Mouse (Mus musculus) liver, postnatal 0 days (tissue): ENCODE measurements at regions not wholly inside any gene's neighbourhood (a gene's known extent, or its start where the extent isn't known, plus 50 kb on each side); places are given as distances from the start of the nearest gene placed in this dataset.

Experiments
- ATAC-seq: fragments of 200-750 bp; cut with Nextera tagmentation; 2 replicates; pipeline ENCODE4 v1.8.0; 2017; ENCODE audit warnings: mild to moderate bottlenecking, moderate library complexity
- DNase-seq: peaks from one replicate; pipeline ENCODE4 v3.0.0-alpha.2; 2016
- H3K27ac ChIP-seq: fragments of 300-500 bp; sonication (generic); 2 replicates; pipeline ENCODE4 v1.5.1; 2014; ENCODE audit warnings: antibody characterized with exemption, moderate library complexity, mild to moderate bottlenecking, low read depth
- H3K27me3 ChIP-seq: fragments of 300-500 bp; sonication (generic); 2 replicates; pipeline ENCODE4 v1.6.1; 2014; ENCODE audit warnings: low read length, control low read depth, mixed read lengths; ENCODE audit not compliant: insufficient read depth
- H3K36me3 ChIP-seq: fragments of 300-500 bp; sonication (generic); replicated peaks from 2 replicates; pipeline ENCODE4 v1.6.1; 2014; ENCODE audit warnings: mild to moderate bottlenecking, control low read depth, low read length, moderate library complexity, mixed read lengths; ENCODE audit not compliant: insufficient read depth
- H3K4me1 ChIP-seq: fragments of 300-500 bp; sonication (generic); 2 replicates; pipeline ENCODE4 v1.6.1; 2014; ENCODE audit warnings: antibody characterized with exemption, mild to moderate bottlenecking, control low read depth; ENCODE audit not compliant: insufficient read depth
- H3K4me2 ChIP-seq: fragments of 300-500 bp; sonication (generic); 2 replicates; pipeline ENCODE4 v1.6.1; 2014; ENCODE audit warnings: low read depth, mild to moderate bottlenecking, low read length, moderate library complexity, mixed read lengths
- H3K4me3 ChIP-seq: fragments of 300-500 bp; sonication (generic); 2 replicates; pipeline ENCODE4 v1.5.1; 2014; ENCODE audit warnings: low read depth, low read length
- H3K9ac ChIP-seq: fragments of 300-500 bp; sonication (generic); replicated peaks from 2 replicates; pipeline ENCODE4 v1.6.1; 2014; ENCODE audit warnings: mild to moderate bottlenecking, moderate library complexity
- H3K9me3 ChIP-seq: fragments of 300-500 bp; sonication (generic); 2 replicates; pipeline ENCODE4 v1.6.1; 2016; ENCODE audit warnings: mild to moderate bottlenecking, control low read depth, low read length, mixed read lengths
- CTCF ChIP-seq: sonication (generic); IDR thresholded peaks from 2 replicates; pipeline ENCODE4 v1.5.1; 2016; ENCODE audit warnings: antibody characterized with exemption, low read depth
- EP300 ChIP-seq: IDR thresholded peaks from 2 replicates; pipeline ENCODE4 v1.6.1; 2016; ENCODE audit warnings: antibody characterized with exemption, low read depth, mild to moderate bottlenecking
- WGBS: fragments of 180-500 bp; shearing (Covaris S2); extraction: QIAGEN DNeasy Blood & Tissue Kit; methylation state at CpG from one replicate; pipeline ENCODE4 v1.1.7; 2014; ENCODE audit not compliant: insufficient replicate concordance; 5-methylcytosine and 5-hydroxymethylcytosine counted together

DNA sequence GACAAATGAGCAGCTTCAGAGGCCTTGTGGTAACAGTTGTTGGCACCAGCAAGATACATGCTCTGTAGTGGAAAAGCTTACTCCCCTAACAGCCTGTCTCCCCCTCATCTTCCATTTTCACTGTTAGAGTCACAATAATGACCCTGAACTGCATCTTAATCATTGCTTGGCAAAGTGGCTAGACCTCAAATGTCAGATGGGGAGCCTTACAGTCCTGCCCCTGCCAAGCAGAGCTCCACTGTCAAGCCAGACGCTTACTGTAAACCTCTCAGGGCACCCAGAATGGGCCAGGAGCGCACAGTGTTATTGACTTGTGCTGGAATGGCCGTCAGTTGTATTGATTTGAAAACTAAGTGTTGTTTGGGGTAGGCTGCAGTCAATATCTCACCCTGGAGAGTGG is 172.5 kb downstream of the Tex29 start:
- no peak overlapping the region for H3K4me3 ChIP-seq
- DNase-seq: no peak
- no peaks in the 10 kb centered on the region for H3K36me3 ChIP-seq
- H3K4me1 ChIP-seq: no peaks in the 10 kb centered on the region
- TF ChIP-seq EP300 (no peak), CTCF (no peak)
- no peak overlapping the region for H3K9ac ChIP-seq
- 51% methylated on average over 3 of the region's 3 CpGs for WGBS
- no peaks in the 10 kb centered on the region for H3K9me3 ChIP-seq
- H3K4me2 ChIP-seq: no peak overlapping the region
- ATAC-seq: no peak
- H3K27me3 ChIP-seq: peaks cover 3% of the 10 kb centered on the region; the same call in 1 of the 2 replicates
- no peak overlapping the region for H3K27ac ChIP-seq

DNA sequence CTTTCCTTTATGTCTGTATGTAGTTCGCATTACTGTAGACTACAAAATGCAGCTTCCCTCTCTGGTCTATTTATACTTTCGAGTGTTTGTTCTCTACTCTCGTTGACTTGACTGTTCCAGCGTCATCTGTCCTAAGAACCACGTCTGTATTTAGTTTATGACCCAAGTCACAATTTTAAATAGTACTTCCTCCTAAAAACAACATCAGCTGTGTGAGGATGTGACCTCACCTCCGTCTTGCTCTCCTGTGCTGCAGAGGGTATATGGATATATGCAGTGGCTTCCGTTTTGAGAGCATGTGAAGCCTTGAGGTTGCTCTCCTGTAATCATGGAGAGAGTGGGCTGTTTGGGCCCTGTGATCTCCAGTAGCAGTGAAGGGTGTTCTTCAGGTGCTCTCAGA is 177.5 kb downstream of the Tex29 start:
- Histone ChIP-seq H3K4me3 (no peak overlapping the region), H3K9ac (no peak overlapping the region), H3K4me1 (no peaks in the 10 kb centered on the region), H3K27me3 (0 out of 2 replicates have a peak, but pooled peaks cover 3% of the 10 kb centered on the region), H3K36me3 (no peaks in the 10 kb centered on the region), H3K27ac (no peak overlapping the region), H3K9me3 (no peaks in the 10 kb centered on the region), H3K4me2 (no peak overlapping the region)
- WGBS: 40% methylated on average over 7 of the region's 7 CpGs
- no peak for ATAC-seq
- no peak for TF ChIP-seq CTCF
- no peak for DNase-seq

DNA sequence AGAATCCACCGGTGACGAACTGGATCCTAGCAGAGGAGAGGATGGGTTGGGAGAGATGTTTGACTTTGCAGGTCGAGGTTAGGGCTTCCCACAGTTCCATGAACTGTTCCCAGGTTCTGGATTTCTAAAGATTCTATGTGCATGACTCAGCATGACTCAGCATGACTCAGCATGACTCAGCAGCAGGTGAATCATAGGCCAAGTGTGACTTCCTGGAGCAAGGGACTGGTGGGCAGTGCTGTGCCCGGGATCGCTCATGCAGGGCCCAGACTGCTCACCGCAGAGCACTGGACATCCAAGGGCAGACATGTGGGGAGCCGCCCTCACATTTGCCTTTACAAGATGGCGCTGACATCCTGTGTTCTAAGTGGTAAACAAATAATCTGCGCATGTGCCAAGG is 179.0 kb downstream of the Tex29 start:
- no peak overlapping the region for H3K4me2 ChIP-seq
- no peak for TF ChIP-seq EP300
- no peak for TF ChIP-seq CTCF
- peaks cover 3% of the 10 kb centered on the region; the same call in 1 of the 2 replicates for H3K27me3 ChIP-seq
- H3K4me1 ChIP-seq: no peaks in the 10 kb centered on the region
- no peak for ATAC-seq
- no peaks in the 10 kb centered on the region for H3K9me3 ChIP-seq
- whole genome bisulfite sequencing: 79% methylated on average over 8 of the region's 9 CpGs
- no peak overlapping the region for H3K4me3 ChIP-seq
- no peak overlapping the region for H3K9ac ChIP-seq
- DNase-seq: no peak
- no peaks in the 10 kb centered on the region for H3K36me3 ChIP-seq
- no peak overlapping the region for H3K27ac ChIP-seq

DNA sequence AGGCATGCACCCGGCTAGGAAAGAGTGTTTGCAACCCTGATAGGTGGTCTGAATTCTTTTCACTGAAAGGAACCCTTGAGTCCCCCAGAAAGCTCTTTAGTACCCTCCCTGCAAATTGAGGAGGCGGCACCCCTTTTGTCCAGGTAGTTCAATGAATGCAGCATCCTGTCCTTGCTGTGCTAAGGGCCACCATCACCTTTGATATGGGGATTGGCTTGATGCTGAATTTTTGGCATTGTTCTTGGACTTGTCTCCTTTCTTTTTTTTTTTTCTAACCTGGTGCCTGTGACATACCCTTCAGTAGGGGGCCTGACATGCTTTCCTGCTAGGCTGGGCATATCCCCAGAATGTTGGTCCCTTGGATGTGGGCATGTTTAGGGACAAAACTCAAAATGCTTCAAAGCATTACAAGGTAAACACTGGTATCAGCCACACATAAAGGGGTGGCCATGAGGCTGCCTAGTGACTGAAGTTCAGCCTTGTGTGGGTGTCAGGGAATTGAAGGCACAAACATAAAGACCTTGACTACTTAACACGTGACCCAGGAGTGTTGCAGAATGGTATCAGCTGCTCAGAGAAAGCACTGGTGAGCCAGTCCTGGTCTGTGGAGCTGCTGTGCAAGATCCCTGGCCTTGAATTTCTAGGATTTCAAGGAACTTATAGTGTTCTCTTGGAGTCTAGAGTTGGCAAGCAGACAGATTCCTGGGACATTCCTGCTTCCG is 183.6 kb downstream of the Tex29 start:
- H3K9me3 ChIP-seq: no peaks in the 10 kb centered on the region
- H3K9ac ChIP-seq: no peak overlapping the region
- no peak overlapping the region for H3K4me3 ChIP-seq
- DNase-seq: no peak
- no peaks in the 10 kb centered on the region for H3K4me1 ChIP-seq
- no peak overlapping the region for H3K4me2 ChIP-seq
- no peak overlapping the region for H3K27ac ChIP-seq
- H3K27me3 ChIP-seq: no peaks in the 10 kb centered on the region; the same call in 1 of the 2 replicates
- WGBS: 80% methylated on average over 4 of the region's 4 CpGs
- no peak for ATAC-seq
- H3K36me3 ChIP-seq: no peaks in the 10 kb centered on the region
- no peak for TF ChIP-seq CTCF
- no peak for TF ChIP-seq EP300

DNA sequence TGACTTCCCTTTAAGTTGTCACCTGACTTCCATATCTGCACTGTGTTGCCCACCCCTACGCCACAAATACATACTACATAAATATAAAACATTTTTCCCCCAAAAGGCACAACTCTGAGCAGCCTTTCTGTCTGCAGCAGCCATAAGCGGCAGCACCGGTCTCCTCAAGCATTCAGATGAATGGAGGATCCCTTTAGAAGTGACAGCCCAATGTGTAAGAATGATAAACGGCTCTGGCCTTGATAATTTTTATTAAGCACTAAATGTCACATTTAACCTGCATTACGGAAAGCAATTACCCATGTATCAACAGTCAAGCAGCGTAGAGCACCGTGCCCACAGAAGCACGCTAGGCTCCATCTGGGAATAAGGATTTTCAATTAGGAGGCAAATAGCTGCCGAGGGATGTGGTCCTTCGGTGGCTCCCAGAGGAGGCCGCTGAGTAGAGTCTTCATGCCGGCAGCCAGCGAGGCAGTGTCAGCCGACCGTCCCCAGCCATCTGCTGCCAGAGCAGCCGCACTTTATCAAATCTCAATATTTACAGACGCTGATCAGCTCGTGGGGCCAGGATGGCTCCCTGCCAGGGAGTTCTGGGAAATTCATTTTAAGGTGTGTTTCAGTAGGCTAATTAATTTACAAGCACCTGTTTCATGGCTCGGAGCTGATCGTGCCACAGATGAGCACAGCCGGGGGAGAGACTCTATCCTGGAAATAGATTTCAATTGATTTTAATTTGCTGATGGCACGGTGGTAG is 190.3 kb downstream of the Tex29 start:
- H3K27me3 ChIP-seq: peaks cover 14% of the 10 kb centered on the region; the same call in 1 of the 2 replicates
- TF ChIP-seq EP300: no peak
- no peak for TF ChIP-seq CTCF
- no peaks in the 10 kb centered on the region for H3K9me3 ChIP-seq
- no peaks in the 10 kb centered on the region for H3K4me1 ChIP-seq
- DNase-seq (no peak), ATAC-seq (no peak)
- WGBS: 70% methylated on average over 22 of the region's 22 CpGs
- no peaks in the 10 kb centered on the region for H3K36me3 ChIP-seq
- H3K27ac ChIP-seq: no peak overlapping the region
- no peak overlapping the region for H3K4me3 ChIP-seq
- no peak overlapping the region for H3K4me2 ChIP-seq
- no peak overlapping the region for H3K9ac ChIP-seq

DNA sequence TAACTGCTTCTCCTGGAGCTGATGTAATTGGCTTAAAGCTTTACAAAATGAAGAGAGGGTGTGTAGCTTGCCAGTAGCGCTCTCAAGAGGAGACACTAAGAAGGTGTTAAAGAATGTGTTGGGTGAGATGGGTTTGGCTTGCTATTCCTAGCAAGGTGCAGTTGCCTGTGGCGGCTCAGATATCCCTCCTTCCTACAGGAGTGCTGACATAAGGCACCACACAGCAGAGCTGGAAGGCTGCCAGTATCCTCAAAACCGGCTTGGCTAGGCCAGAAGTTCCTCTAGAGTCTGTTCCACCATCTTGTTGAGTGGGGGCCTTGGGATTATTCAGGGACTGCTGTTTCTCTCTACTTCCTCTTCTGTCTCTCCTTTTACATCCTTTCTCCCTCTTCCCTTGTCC is 191.5 kb downstream of the Tex29 start:
- Histone ChIP-seq H3K4me2 (no peak overlapping the region), H3K4me1 (no peaks in the 10 kb centered on the region), H3K27ac (no peak overlapping the region), H3K9me3 (no peaks in the 10 kb centered on the region), H3K4me3 (no peak overlapping the region), H3K27me3 (peaks cover 14% of the 10 kb centered on the region; the same call in 1 of the 2 replicates), H3K36me3 (no peaks in the 10 kb centered on the region), H3K9ac (no peak overlapping the region)
- WGBS: 47% methylated on average over 3 of the region's 3 CpGs
- no peak for ATAC-seq
- no peak for DNase-seq
- no peak for TF ChIP-seq CTCF
- TF ChIP-seq EP300: no peak
